Mouse (Mus musculus) E14TG2a.4 (cell line): ENCODE measurements around the gene Fam208b.
"Not testable (repeated sequence)": the region's sequence is repeated elsewhere in the genome, so short reads cannot be mapped to it uniquely, and the experiment has no call there.

Experiments
- H3K27me3 ChIP-seq: 2 replicates; pipeline ENCODE4 v1.6.1; 2014; ENCODE audit warnings: low read length, control low read depth; ENCODE audit not compliant: insufficient read depth
- H3K36me3 ChIP-seq: 2 replicates; pipeline ENCODE4 v1.6.1; 2014; ENCODE audit warnings: low read length, control low read depth; ENCODE audit not compliant: insufficient read depth
- H3K4me1 ChIP-seq: replicated peaks from 2 replicates; pipeline ENCODE4 v1.6.1; 2014; ENCODE audit warnings: low read depth, low read length, control low read depth
- H3K4me3 ChIP-seq: replicated peaks from 2 replicates; pipeline ENCODE4 v1.5.1; 2014; ENCODE audit warnings: mild to moderate bottlenecking, low read length
- H3K9me3 ChIP-seq: 2 replicates; pipeline ENCODE4 v1.6.1; 2014; ENCODE audit warnings: low read length, control low read depth
- CTCF ChIP-seq: conservative IDR thresholded peaks from 2 replicates; pipeline ENCODE4 v1.5.1; 2014; ENCODE audit warnings: low read length
- NANOG ChIP-seq: IDR thresholded peaks from 2 replicates; pipeline ENCODE4 v1.6.1; 2014; ENCODE audit warnings: borderline replicate concordance, low read length, mixed read lengths
- POU5F1 ChIP-seq: IDR thresholded peaks from 2 replicates; pipeline ENCODE4 v1.6.1; 2014; ENCODE audit warnings: low read length, borderline replicate concordance

Gene Fam208b

DNA sequence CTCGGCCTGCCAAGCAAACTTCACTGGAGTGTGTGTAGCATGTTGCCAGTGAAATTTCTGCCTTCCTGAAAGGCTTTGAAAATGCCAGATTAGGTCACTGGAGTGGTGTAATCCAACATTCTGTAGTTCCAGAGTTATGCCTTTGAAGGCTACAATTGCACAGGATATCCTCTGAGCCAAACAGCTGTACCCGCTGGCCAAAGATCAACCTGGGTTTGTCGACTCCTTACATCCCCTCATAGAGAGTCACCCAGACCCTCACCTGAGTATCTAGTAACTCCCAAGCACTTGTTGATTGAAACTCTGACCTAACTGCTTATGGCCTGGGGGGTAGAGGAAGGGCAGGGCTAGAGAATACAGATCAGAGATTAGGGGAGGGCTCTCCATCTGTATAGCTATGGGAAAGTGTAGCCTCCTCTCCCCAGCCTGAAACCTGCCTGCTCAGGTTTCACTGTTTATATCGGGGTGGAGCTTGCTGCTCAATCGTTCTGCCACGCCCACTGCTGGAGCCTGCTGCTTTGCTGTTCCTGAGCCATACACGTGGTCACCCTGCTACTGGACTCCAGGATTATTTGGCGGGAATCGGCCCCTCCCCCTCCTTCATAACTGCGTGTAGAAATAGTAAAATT lies 79.1 kb downstream of the Fam208b start:
- Histone ChIP-seq H3K4me1 (peaks cover 35% of the 10 kb centered on the region), H3K27me3 (no peaks in the 10 kb centered on the region), H3K4me3 (peak overlapping the region; percentile 65), H3K9me3 (peaks cover 6% of the 10 kb centered on the region), H3K36me3 (no peaks in the 10 kb centered on the region)
- TF ChIP-seq CTCF (no peak), POU5F1 (no peak), NANOG (no peak)

DNA sequence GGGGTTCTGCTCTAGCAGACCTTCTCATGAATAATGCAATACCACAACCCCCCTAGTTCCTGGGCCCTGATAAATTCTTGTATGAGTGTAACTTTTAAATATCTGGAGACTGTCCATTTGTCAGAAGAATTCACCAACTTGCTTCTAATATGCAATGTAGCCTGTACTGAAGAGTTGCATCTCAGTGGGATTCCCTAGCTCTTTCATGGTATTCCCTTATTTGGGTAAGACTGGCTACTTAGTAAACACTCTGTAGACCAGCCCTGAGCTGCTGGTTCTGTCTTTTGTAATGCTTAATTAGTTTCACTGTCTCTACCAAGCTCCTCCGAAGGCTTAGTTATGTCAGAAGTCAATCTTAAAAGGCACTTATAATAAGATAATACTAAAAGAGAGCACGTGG lies 79.7 kb downstream of the Fam208b start:
- H3K9me3 ChIP-seq, H3K27me3 ChIP-seq, H3K36me3 ChIP-seq: not testable (repeated sequence)
- Histone ChIP-seq H3K4me3 (peak overlapping the region; percentile 24; the same call in 1 of the 2 replicates), H3K4me1 (peaks cover 38% of the 10 kb centered on the region)
- peak; percentile 39; the same call in 1 of the 2 replicates for TF ChIP-seq POU5F1

DNA sequence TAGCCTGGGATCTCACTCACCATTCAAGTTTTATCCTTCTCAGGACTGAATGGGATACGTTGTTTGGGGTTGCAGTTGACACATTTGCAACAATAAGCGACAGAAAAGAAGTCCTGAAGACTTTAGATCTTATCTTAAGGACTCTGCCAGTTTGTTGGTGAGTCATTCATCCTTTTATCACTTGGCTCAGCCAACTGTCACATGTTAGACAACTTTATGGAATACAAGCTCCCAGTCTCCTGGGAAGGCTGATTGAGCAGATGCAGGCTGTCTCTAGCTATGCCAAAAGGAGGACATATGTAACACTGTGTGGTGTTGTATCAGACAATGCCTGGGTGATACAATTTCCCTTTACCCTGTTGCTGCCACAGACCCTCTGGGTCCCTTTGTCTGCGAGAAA lies 80.5 kb downstream of the Fam208b start:
- TF ChIP-seq POU5F1, result no peak
- no peak for TF ChIP-seq CTCF
- TF ChIP-seq NANOG, result no peak
- no peaks in the 10 kb centered on the region for H3K36me3 ChIP-seq
- H3K27me3 ChIP-seq, result no peaks in the 10 kb centered on the region
- H3K4me3 ChIP-seq, result no peak overlapping the region
- H3K4me1 ChIP-seq, result peaks cover 38% of the 10 kb centered on the region
- H3K9me3 ChIP-seq, result no peaks in the 10 kb centered on the region

DNA sequence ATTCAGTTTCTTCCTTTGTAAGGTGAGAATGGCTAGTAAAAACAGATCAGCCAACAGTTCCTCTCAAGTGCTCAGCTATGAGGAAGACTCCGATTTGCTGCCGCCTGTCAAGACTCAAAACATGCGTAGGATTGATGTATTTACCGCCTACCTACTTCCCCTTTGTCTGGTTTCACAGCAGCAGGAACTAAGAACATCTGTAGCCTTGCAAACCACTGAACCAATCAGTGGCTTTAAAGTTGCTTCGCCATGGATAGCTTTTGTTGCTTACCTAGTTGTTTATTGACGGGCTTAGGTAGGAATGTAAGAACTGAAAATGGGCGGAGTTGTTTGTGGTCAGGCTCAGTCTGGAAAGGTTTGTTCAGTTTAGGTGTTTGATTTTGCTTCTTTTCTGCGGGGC lies 84.6 kb downstream of the Fam208b start:
- no peak overlapping the region for H3K4me3 ChIP-seq
- peaks cover 25% of the 10 kb centered on the region for H3K4me1 ChIP-seq
- H3K9me3 ChIP-seq, result no peaks in the 10 kb centered on the region
- no peaks in the 10 kb centered on the region for H3K36me3 ChIP-seq
- TF ChIP-seq CTCF (no peak), NANOG (no peak)
- no peaks in the 10 kb centered on the region for H3K27me3 ChIP-seq

DNA sequence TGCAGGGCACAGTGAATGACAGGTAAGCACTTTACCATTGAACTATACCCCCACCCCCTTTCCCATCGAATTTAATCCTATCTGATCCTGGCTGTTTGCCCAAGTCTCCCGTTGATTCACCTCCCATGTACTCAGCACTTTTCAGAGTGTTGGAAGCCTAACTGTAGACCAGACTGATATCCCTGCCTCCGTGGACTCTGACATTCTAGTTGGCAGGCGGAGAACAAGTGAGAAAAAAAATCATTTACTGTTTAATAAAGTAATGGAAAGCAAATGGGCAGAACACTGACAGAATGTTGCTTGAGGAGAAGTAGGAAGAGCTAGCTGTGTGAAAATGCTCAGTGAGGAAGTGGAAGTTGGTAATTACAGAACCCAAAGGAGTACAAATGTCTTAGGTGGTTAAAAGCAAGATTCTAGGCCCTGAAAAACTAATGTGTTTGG lies 85.3 kb downstream of the Fam208b start:
- Histone ChIP-seq H3K27me3 (no peaks in the 10 kb centered on the region), H3K36me3 (no peaks in the 10 kb centered on the region), H3K4me1 (peaks cover 19% of the 10 kb centered on the region), H3K9me3 (no peaks in the 10 kb centered on the region), H3K4me3 (no peak overlapping the region)
- TF ChIP-seq CTCF (no peak), POU5F1 (no peak), NANOG (no peak)

DNA sequence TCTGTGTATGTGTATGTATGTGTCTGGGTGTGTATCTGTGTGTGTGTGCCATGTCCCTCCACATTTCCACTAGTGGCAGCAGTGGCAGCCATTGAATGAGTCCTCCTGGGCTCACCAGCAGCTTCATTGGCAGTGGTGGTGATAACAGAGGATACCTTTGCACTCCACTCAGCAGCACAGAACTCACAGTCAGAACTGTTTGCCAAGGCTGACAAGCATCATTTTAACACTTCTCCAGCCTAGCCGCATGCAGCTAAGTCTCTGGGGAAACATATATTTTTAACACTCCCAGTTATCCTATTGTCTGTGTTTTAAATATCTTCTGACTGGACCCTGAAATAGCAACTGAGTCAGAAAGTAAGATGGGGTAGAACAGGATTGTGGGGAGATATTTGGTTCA lies 87.0 kb downstream of the Fam208b start:
- no peaks in the 10 kb centered on the region for H3K9me3 ChIP-seq
- H3K4me3 ChIP-seq, result no peak overlapping the region
- peaks cover 6% of the 10 kb centered on the region for H3K4me1 ChIP-seq
- TF ChIP-seq POU5F1, result no peak
- TF ChIP-seq CTCF, result no peak
- TF ChIP-seq NANOG, result no peak
- H3K36me3 ChIP-seq, result no peaks in the 10 kb centered on the region
- no peaks in the 10 kb centered on the region for H3K27me3 ChIP-seq

DNA sequence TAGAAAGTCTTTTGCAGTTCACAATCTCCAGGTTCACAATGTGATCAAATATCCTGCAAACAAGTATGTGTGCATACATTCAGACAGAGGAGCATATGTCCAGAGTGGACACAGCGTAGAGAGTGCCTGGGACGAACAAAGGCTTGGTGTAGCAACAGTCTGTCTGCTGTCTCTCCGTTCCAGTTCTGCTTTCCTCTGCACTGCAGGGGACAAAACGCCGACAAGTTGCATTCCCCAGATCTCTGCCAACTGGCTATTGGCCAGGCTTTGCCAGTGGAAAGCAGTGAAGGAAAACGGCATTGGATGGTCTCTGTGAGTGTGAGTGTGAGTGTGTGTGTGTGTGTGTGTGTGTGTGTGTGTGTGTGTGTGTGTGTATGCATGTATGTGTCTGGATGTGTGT lies 87.4 kb downstream of the Fam208b start:
- no peaks in the 10 kb centered on the region for H3K27me3 ChIP-seq
- no peaks in the 10 kb centered on the region for H3K36me3 ChIP-seq
- H3K9me3 ChIP-seq, result no peaks in the 10 kb centered on the region
- no peak overlapping the region for H3K4me3 ChIP-seq
- H3K4me1 ChIP-seq, result peaks cover 6% of the 10 kb centered on the region
- no peak for TF ChIP-seq NANOG
- no peak for TF ChIP-seq CTCF
- no peak for TF ChIP-seq POU5F1

DNA sequence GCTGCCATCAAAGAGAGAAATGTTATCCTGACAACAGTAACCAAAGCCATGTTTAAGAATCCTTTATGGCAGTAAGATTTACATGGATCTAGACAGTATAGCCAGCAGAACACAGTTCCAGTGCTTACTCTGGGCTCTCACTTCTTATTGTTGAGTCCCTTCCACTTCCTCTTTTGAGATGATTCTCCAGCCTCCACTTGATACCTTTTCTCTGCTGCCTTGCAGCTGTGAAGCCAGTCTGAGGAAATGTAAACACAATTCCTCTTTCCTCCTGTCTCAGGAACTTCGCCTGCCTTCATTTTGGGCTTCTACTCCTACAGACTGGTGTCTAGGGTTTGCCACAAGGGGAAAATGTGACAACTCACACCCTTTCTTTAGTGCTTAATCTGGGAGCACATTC lies 90.9 kb downstream of the Fam208b start:
- not testable (repeated sequence) for H3K27me3 ChIP-seq, H3K9me3 ChIP-seq, H3K4me3 ChIP-seq, H3K4me1 ChIP-seq, H3K36me3 ChIP-seq

DNA sequence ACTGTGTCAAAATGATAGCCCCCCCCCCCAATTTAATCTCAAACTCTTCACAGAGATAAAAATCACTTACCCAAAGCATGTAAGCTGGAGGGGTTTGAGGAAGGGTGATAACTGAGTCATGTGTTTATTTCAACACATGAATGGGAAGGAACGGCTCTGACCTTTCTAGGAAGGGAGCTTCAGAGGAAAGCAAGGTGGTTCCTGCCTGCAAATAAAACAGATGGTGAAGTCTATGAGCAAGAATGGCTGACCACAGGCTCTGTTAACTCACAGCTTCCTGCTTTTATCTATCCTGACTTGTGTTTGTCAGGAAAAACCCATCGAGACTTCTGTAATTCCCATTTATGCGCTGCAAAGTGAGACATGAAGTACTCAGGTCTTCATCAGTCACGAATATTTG lies 91.6 kb downstream of the Fam208b start:
- H3K9me3 ChIP-seq, H3K4me3 ChIP-seq, H3K36me3 ChIP-seq, H3K27me3 ChIP-seq, H3K4me1 ChIP-seq: not testable (repeated sequence)
